Mouse (Mus musculus) megakaryocyte, embryonic 14.5 days (primary cell): ENCODE data around the gene Hyal6. TPM values are rescaled to one million over a fixed set of nuclear protein-coding genes. Genes with fewer than 3 reads are reported as not detected.

Experiments
- H3K27me3 ChIP-seq: replicated peaks from 2 replicates; pipeline ENCODE3; 2012; ENCODE audit warnings: inconsistent platforms
- H3K36me3 ChIP-seq: replicated peaks from 2 replicates; pipeline ENCODE3; 2012; ENCODE audit warnings: low read length, inconsistent platforms, mixed read lengths
- H3K4me1 ChIP-seq: 2 replicates; pipeline ENCODE4 v1.6.1; 2012; ENCODE audit warnings: inconsistent platforms
- H3K4me3 ChIP-seq: replicated peaks from 2 replicates; pipeline ENCODE3; 2012; ENCODE audit warnings: moderate library complexity, mild to moderate bottlenecking, inconsistent platforms
- H3K9me3 ChIP-seq: 2 replicates; pipeline ENCODE4 v1.6.1; 2012; ENCODE audit warnings: inconsistent platforms
- FLI1 ChIP-seq: IDR thresholded peaks from 2 replicates; pipeline ENCODE4 v1.6.1; 2012; ENCODE audit warnings: low read length, inconsistent platforms, mixed read lengths
- GATA1 ChIP-seq: IDR thresholded peaks from 3 replicates; pipeline ENCODE4 v1.6.1; 2012; ENCODE audit warnings: mixed read lengths, low read length, inconsistent platforms, borderline replicate concordance
- polyA plus RNA-seq: library from polyadenylated mRNA; stranded (reverse); fragments of >175 nt; gene quantifications from 2 replicates; pipeline ENCODE4 v1.2.3, GENCODE M21; 2012; ENCODE audit warnings: low replicate concordance; ENCODE audit not compliant: insufficient read depth

Hyal6 gene
- polyA plus RNA-seq, 1 experiment = not detected

DNA sequence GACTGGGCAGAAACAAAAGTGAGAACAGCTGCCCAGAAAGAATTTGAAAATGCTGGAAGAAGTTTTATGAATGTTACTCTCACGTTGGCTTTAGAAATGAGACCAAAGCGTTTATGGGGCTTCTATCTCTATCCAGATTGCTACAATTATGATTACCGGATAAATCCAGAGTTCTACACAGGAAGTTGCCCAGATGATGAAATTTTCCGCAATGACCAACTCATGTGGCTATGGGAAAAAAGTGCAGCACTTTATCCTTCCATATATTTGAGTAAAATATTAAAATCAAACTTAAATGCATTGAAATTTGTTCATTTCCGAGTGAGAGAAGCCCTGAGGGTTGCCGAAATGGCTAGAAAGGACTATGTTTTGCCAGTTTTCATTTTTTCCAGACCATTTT is 1.5 kb downstream of the Hyal6 start:
- no peaks in the 10 kb centered on the region for H3K9me3 ChIP-seq
- H3K4me3 ChIP-seq = no peak overlapping the region
- no peaks in the 10 kb centered on the region for H3K27me3 ChIP-seq
- H3K36me3 ChIP-seq = no peaks in the 10 kb centered on the region
- TF ChIP-seq GATA1 (no peak), FLI1 (no peak)
- H3K4me1 ChIP-seq = no peaks in the 10 kb centered on the region

- Histone ChIP-seq H3K36me3 (no peaks in the 10 kb centered on the region), H3K4me3 (no peak within 1 kb of the TSS), H3K9me3 (0 out of 2 replicates have a peak, but pooled peaks cover 4% of the 10 kb centered on the region), H3K4me1 (no peaks in the 10 kb centered on the region), H3K27me3 (no peaks in the 10 kb centered on the region)
- TF ChIP-seq FLI1 = no peak
- no peak for TF ChIP-seq GATA1
These were observed 15.0 kb downstream of the Hyal6 start, which contains the start of gene Hyal4 for GRCm38 (mm10) chr6:24748029-24748428. Gene Hyal4, plus strand, starts transcription at chr6:24748329.

DNA sequence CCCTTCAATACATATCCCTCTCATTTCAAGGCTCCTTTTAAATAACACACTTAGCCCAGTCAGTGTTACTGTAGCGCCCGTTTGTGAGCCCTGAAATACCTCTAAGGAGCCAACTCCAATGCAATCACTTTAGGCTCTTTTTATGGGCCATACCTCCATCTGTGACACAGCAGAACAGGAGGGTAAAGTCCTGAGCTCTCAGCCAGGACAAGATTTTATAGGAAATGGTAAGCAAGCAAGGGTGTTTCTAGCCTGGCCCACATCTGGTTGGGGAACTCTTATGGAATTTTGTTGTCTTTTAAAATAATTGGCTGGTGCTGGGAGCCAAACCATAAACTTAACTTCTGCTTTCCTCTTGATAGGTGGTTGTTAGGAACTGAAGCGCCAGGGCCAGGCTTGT is 26.2 kb downstream of the Hyal6 start:
- no peak overlapping the region for H3K4me3 ChIP-seq
- H3K27me3 ChIP-seq = no peaks in the 10 kb centered on the region
- TF ChIP-seq GATA1 (no peak), FLI1 (no peak)
- H3K36me3 ChIP-seq = no peaks in the 10 kb centered on the region
- H3K4me1 ChIP-seq = no peaks in the 10 kb centered on the region
- H3K9me3 ChIP-seq = peaks cover 13% of the 10 kb centered on the region; the same call in 1 of the 2 replicates

GRCm38 (mm10) chr6:24766261-24766660 is 33.2 kb downstream of the Hyal6 start:
- H3K27me3 ChIP-seq = no peaks in the 10 kb centered on the region
- no peaks in the 10 kb centered on the region for H3K36me3 ChIP-seq
- H3K4me3 ChIP-seq = no peak overlapping the region
- no peaks in the 10 kb centered on the region for H3K4me1 ChIP-seq
- TF ChIP-seq GATA1 (no peak), FLI1 (no peak)
- H3K9me3 ChIP-seq = no peaks in the 10 kb centered on the region

GRCm38 (mm10) chr6:24779182-24779581 is 46.1 kb downstream of the Hyal6 start:
- no peaks in the 10 kb centered on the region for H3K36me3 ChIP-seq
- H3K4me3 ChIP-seq = no peak overlapping the region
- H3K4me1 ChIP-seq = no peaks in the 10 kb centered on the region
- H3K9me3 ChIP-seq = no peaks in the 10 kb centered on the region
- no peak for TF ChIP-seq FLI1
- TF ChIP-seq GATA1 = no peak
- H3K27me3 ChIP-seq = no peaks in the 10 kb centered on the region

- Histone ChIP-seq H3K4me3 (no peak within 1 kb of the TSS), H3K36me3 (no peaks in the 10 kb centered on the region), H3K27me3 (no peaks in the 10 kb centered on the region), H3K4me1 (no peaks in the 10 kb centered on the region), H3K9me3 (no peaks in the 10 kb centered on the region)
- TF ChIP-seq FLI1 (no peak), GATA1 (no peak)
These were observed 57.8 kb downstream of the Hyal6 start, which contains the start of gene Spam1 for GRCm38 (mm10) chr6:24790888-24791287. Gene Spam1, plus strand, starts transcription at chr6:24791188.

Other genes with a start within 250 kb of the Hyal6 start
- not detected in 2 replicates for gene Iqub, start 218.2 kb upstream of the Hyal6 start, polyA plus RNA-seq
- gene Ndufa5, start 205.2 kb upstream of the Hyal6 start, polyA plus RNA-seq = 4.3 TPM in 1 of 2 replicates, not detected in the other
- not detected in 2 replicates for gene Asb15, start 205.1 kb upstream of the Hyal6 start, polyA plus RNA-seq
- not detected in 2 replicates for gene Lmod2, start 135.5 kb upstream of the Hyal6 start, polyA plus RNA-seq
- 9.5 and 10.5 TPM in 2 replicates for gene Wasl, start 68.2 kb upstream of the Hyal6 start, polyA plus RNA-seq
- not detected in 2 replicates for gene Hyal4, start 15.1 kb downstream of the Hyal6 start, polyA plus RNA-seq
- gene Spam1, start 57.9 kb downstream of the Hyal6 start, polyA plus RNA-seq = not detected in 2 replicates
- gene Hyal5, start 124.8 kb downstream of the Hyal6 start, polyA plus RNA-seq = not detected in 2 replicates
- not detected in 2 replicates for gene Tmem229a, start 223.1 kb downstream of the Hyal6 start, polyA plus RNA-seq